ENCODE assay signal across 28 mouse cellular contexts in genomic region chr12:65268311-65268984, GRCm38 (mm10). TPM values are rescaled to one million over a fixed set of nuclear protein-coding genes. Genes with fewer than 3 reads are reported as not detected.
DNase-seq lines count a peak whose midpoint lies in the region; ATAC-seq and TF ChIP-seq lines count a peak whose summit lies in the region.
"Had no signal": no experiment of that assay in that cellular context is flagged by ENCODE, and none has a peak within 500 bp of the region (broad histone marks: within the 10 kb centered on the region; RNA-seq: fewer than 3 reads in every experiment).

No protein-coding gene starts in this region.

- 0 out of 2 replicates have a peak, but pooled peaks have one; percentile 36 for ATAC-seq in forebrain, embryonic 12.5 days (ENCODE audit: low FRiP score)
- no peak; the same call in 1 of the 2 replicates for ATAC-seq in forebrain, postnatal 0 days
- ATAC-seq in forebrain, embryonic 14.5 days = peak; percentile 84
- ATAC-seq in forebrain, embryonic 16.5 days = peak; percentile 69
- ATAC-seq: activated CD4-positive, CD25-positive, alpha-beta regulatory T cell, adult 4 months; CD4-positive, CD25-positive, alpha-beta regulatory T cell, adult 4 months; Patski had no signal

- no peak overlapping the region for H3K9ac ChIP-seq in forebrain, embryonic 12.5 days
- H3K9ac ChIP-seq in forebrain, postnatal 0 days = no peak overlapping the region
- no peak overlapping the region for H3K9ac ChIP-seq in forebrain, embryonic 14.5 days (ENCODE audit: low read length)
- no peak overlapping the region for H3K9ac ChIP-seq in forebrain, embryonic 16.5 days (replicated peaks; ENCODE audit: low read depth, low read length)
- H3K9ac ChIP-seq: embryonic facial prominence, embryonic 13.5 days; embryonic facial prominence, embryonic 15.5 days had no signal

- H3K27ac ChIP-seq in forebrain, embryonic 12.5 days = no peak overlapping the region
- H3K27ac ChIP-seq in forebrain, postnatal 0 days (ENCODE audit: low read depth, low read length) = no peak overlapping the region
- H3K27ac ChIP-seq in forebrain, embryonic 14.5 days (ENCODE audit: low read depth, low read length) = no peak overlapping the region
- H3K27ac ChIP-seq in forebrain, embryonic 10.5 days = no peak overlapping the region
- no peak overlapping the region for H3K27ac ChIP-seq in forebrain, embryonic 16.5 days (ENCODE audit: low read length)
- H3K27ac ChIP-seq: embryonic facial prominence, embryonic 13.5 days; embryonic facial prominence, embryonic 15.5 days had no signal

- H3K27me3 ChIP-seq in forebrain, embryonic 12.5 days = no peaks in the 10 kb centered on the region
- no peaks in the 10 kb centered on the region for H3K27me3 ChIP-seq in forebrain, postnatal 0 days (ENCODE audit: insufficient read depth, low read length)
- no peaks in the 10 kb centered on the region for H3K27me3 ChIP-seq in forebrain, embryonic 14.5 days (replicated peaks; ENCODE audit: control insufficient read depth, insufficient read depth, low read length)
- H3K27me3 ChIP-seq in forebrain, embryonic 10.5 days (ENCODE audit: poor library complexity, severe bottlenecking) = no peaks in the 10 kb centered on the region
- no peaks in the 10 kb centered on the region for H3K27me3 ChIP-seq in forebrain, embryonic 16.5 days (replicated peaks; ENCODE audit: control insufficient read depth, insufficient read depth, low read length)
- H3K27me3 ChIP-seq: CH12.LX; embryonic facial prominence, embryonic 13.5 days; embryonic facial prominence, embryonic 15.5 days; Patski had no signal

- no peak overlapping the region for H3K4me3 ChIP-seq in forebrain, embryonic 12.5 days (replicated peaks)
- H3K4me3 ChIP-seq in forebrain, postnatal 0 days (ENCODE audit: low read depth, low read length) = no peak overlapping the region
- no peak overlapping the region for H3K4me3 ChIP-seq in forebrain, embryonic 14.5 days (ENCODE audit: low read depth, low read length)
- H3K4me3 ChIP-seq in forebrain, embryonic 10.5 days = no peak overlapping the region
- H3K4me3 ChIP-seq in forebrain, embryonic 16.5 days (replicated peaks; ENCODE audit: low read length) = no peak overlapping the region
- H3K4me3 ChIP-seq: embryonic facial prominence, embryonic 13.5 days; embryonic facial prominence, embryonic 15.5 days; erythroblast, embryonic 14.5 days had no signal

- no peak for TF ChIP-seq CTCF in forebrain, postnatal 0 days (IDR thresholded peaks at IDR 0.05; ENCODE audit: low read depth)

- H3K36me3 ChIP-seq in forebrain, embryonic 12.5 days (replicated peaks) = no peaks in the 10 kb centered on the region
- no peaks in the 10 kb centered on the region for H3K36me3 ChIP-seq in forebrain, postnatal 0 days (ENCODE audit: insufficient read depth)
- no peaks in the 10 kb centered on the region for H3K36me3 ChIP-seq in forebrain, embryonic 14.5 days (ENCODE audit: control insufficient read depth, insufficient read depth, low read length)
- H3K36me3 ChIP-seq in forebrain, embryonic 10.5 days (replicated peaks) = no peaks in the 10 kb centered on the region
- no peaks in the 10 kb centered on the region for H3K36me3 ChIP-seq in forebrain, embryonic 16.5 days (ENCODE audit: control insufficient read depth, insufficient read depth)
- H3K36me3 ChIP-seq: embryonic facial prominence, embryonic 13.5 days; embryonic facial prominence, embryonic 15.5 days; G1E had no signal

- H3K4me2 ChIP-seq in forebrain, embryonic 12.5 days = no peak overlapping the region
- H3K4me2 ChIP-seq in forebrain, postnatal 0 days (ENCODE audit: low read depth) = no peak overlapping the region
- no peak overlapping the region for H3K4me2 ChIP-seq in forebrain, embryonic 14.5 days (ENCODE audit: low read length)
- H3K4me2 ChIP-seq in forebrain, embryonic 16.5 days (ENCODE audit: low read length) = no peak overlapping the region
- H3K4me2 ChIP-seq: embryonic facial prominence, embryonic 13.5 days; embryonic facial prominence, embryonic 15.5 days had no signal

- intact Hi-C loops in heart, postnatal 36 days (cut with DNase I) = no loop called here

- WGBS in forebrain, embryonic 12.5 days = 70% methylated on average over 5 of the region's 5 CpGs
- 32% methylated on average over 5 of the region's 5 CpGs for WGBS in forebrain, postnatal 0 days
- 34% methylated on average over 5 of the region's 5 CpGs for WGBS in forebrain, embryonic 14.5 days
- 92% methylated on average over 5 of the region's 5 CpGs for WGBS in forebrain, embryonic 10.5 days
- 36% methylated on average over 5 of the region's 5 CpGs for WGBS in forebrain, embryonic 16.5 days

- no peaks in the 10 kb centered on the region for H3K9me3 ChIP-seq in forebrain, embryonic 12.5 days
- H3K9me3 ChIP-seq in forebrain, postnatal 0 days (ENCODE audit: low read length) = no peaks in the 10 kb centered on the region
- H3K9me3 ChIP-seq in forebrain, embryonic 14.5 days (replicated peaks; ENCODE audit: control insufficient read depth, low read length) = no peaks in the 10 kb centered on the region
- H3K9me3 ChIP-seq in forebrain, embryonic 10.5 days = no peaks in the 10 kb centered on the region
- H3K9me3 ChIP-seq in forebrain, embryonic 16.5 days (ENCODE audit: control insufficient read depth, low read length) = no peaks in the 10 kb centered on the region
- H3K9me3 ChIP-seq: embryonic facial prominence, embryonic 13.5 days; embryonic facial prominence, embryonic 15.5 days; G1E had no signal

- no peaks in the 10 kb centered on the region for H3K4me1 ChIP-seq in forebrain, embryonic 12.5 days
- H3K4me1 ChIP-seq in forebrain, postnatal 0 days (ENCODE audit: insufficient read depth) = no peaks in the 10 kb centered on the region
- no peaks in the 10 kb centered on the region for H3K4me1 ChIP-seq in forebrain, embryonic 14.5 days (ENCODE audit: control insufficient read depth, insufficient read depth, low read length)
- no peaks in the 10 kb centered on the region for H3K4me1 ChIP-seq in forebrain, embryonic 10.5 days
- no peaks in the 10 kb centered on the region for H3K4me1 ChIP-seq in forebrain, embryonic 16.5 days (replicated peaks; ENCODE audit: control insufficient read depth, insufficient read depth, low read length)
- H3K4me1 ChIP-seq: embryonic facial prominence, embryonic 13.5 days; embryonic facial prominence, embryonic 15.5 days had no signal

- DNase-seq in forebrain, postnatal 0 days = no peak
- DNase-seq in forebrain, embryonic 14.5 days (ENCODE audit: low spot score) = peak; percentile 64
- no peak for DNase-seq in forebrain, embryonic 10.5 days (ENCODE audit: extremely low spot score, low spot score)
- DNase-seq in heart, postnatal 36 days = no peak
- DNase-seq: adrenal gland, adult 8-10 months; adrenal gland, postnatal 14 days; adrenal gland, postnatal 36 days; B cell, adult 2 months; cerebellum, adult 11 months; cerebellum, adult 18-20 months; cerebellum, adult 8-10 months; cerebellum, adult 9-11 months; cerebellum, postnatal 14 days; cerebellum, postnatal 36 days; embryo, embryonic 11 days had no signal

RNA-seq across cellular contexts. Expression of gene Wdr20rt, which starts 43.1 kb away (rescaled TPM):
- polyA plus RNA-seq in forebrain, embryonic 12.5 days (2016; fragmentation: Nextera tagmentation; extraction: Ambion mirVana) = not detected in 2 replicates
- total RNA-seq in forebrain, postnatal 0 days (2014; rRNA removed) = not detected in 2 replicates
- polyA plus RNA-seq in forebrain, postnatal 0 days (2015; fragmentation: Nextera tagmentation; extraction: Ambion mirVana) = not detected in 2 replicates
- polyA plus RNA-seq in forebrain, embryonic 14.5 days (2014; fragmentation: Nextera tagmentation; extraction: Ambion mirVana) = not detected in 2 replicates
- polyA plus RNA-seq in forebrain, embryonic 10.5 days (2016; fragmentation: Nextera tagmentation; extraction: Ambion mirVana) = not detected in 2 replicates
- polyA plus RNA-seq in forebrain, embryonic 16.5 days (2015; fragmentation: Nextera tagmentation; extraction: Ambion mirVana) = not detected in 2 replicates
- not detected for total RNA-seq in heart, postnatal 36 days (2021)
- total RNA-seq: adrenal gland, postnatal 14 days; adrenal gland, postnatal 36 days; CH12.LX; common myeloid progenitor, adult 5-6 weeks had no signal
- polyA plus RNA-seq: activated CD4-positive, CD25-positive, alpha-beta regulatory T cell, adult 4 months; CD4-positive, CD25-positive, alpha-beta regulatory T cell, adult 4 months; embryonic facial prominence, embryonic 11.5 days; embryonic facial prominence, embryonic 13.5 days; erythroblast, embryonic 14.5 days; frontal cortex, adult 2 months; G1E had no signal
